28 mouse cellular contexts compared by ENCODE assay signal in genomic region chr17:68890672-68891071, GRCm38 (mm10).
"Had no signal": no experiment of that assay in that cellular context is flagged by ENCODE, and none has a peak within 500 bp of the region (broad histone marks: within the 10 kb centered on the region; RNA-seq: fewer than 3 reads in every experiment).

No protein-coding gene starts in this region.

- H3K27ac ChIP-seq: embryonic facial prominence, embryonic 10.5 days; embryonic facial prominence, embryonic 12.5 days; embryonic facial prominence, embryonic 13.5 days; embryonic facial prominence, embryonic 15.5 days; forebrain, embryonic 10.5 days; forebrain, embryonic 12.5 days; forebrain, embryonic 13.5 days; forebrain, embryonic 15.5 days; gastrocnemius, adult 2 months; heart, adult 2 months had no signal

- H3K36me3 ChIP-seq: embryonic facial prominence, embryonic 10.5 days; embryonic facial prominence, embryonic 12.5 days; embryonic facial prominence, embryonic 13.5 days; embryonic facial prominence, embryonic 15.5 days; forebrain, embryonic 10.5 days; forebrain, embryonic 12.5 days; forebrain, embryonic 15.5 days had no signal

- H3K4me2 ChIP-seq: embryonic facial prominence, embryonic 12.5 days; embryonic facial prominence, embryonic 13.5 days; embryonic facial prominence, embryonic 15.5 days; forebrain, embryonic 12.5 days; forebrain, embryonic 13.5 days; forebrain, embryonic 15.5 days had no signal

- H3K9me3 ChIP-seq: embryonic facial prominence, embryonic 10.5 days; embryonic facial prominence, embryonic 12.5 days; embryonic facial prominence, embryonic 13.5 days; embryonic facial prominence, embryonic 15.5 days; forebrain, embryonic 10.5 days; forebrain, embryonic 12.5 days; forebrain, embryonic 13.5 days; forebrain, embryonic 15.5 days had no signal

- H3K27me3 ChIP-seq: embryonic facial prominence, embryonic 12.5 days; embryonic facial prominence, embryonic 13.5 days; embryonic facial prominence, embryonic 15.5 days; forebrain, embryonic 12.5 days; forebrain, embryonic 13.5 days; forebrain, embryonic 15.5 days had no signal

- H3K4me3 ChIP-seq: embryonic facial prominence, embryonic 10.5 days; embryonic facial prominence, embryonic 12.5 days; embryonic facial prominence, embryonic 13.5 days; embryonic facial prominence, embryonic 15.5 days; erythroblast, embryonic 14.5 days; forebrain, embryonic 10.5 days; forebrain, embryonic 12.5 days; forebrain, embryonic 13.5 days; forebrain, embryonic 15.5 days; gastrocnemius, adult 2 months; heart, adult 2 months had no signal

- H3K9ac ChIP-seq: embryonic facial prominence, embryonic 12.5 days; embryonic facial prominence, embryonic 13.5 days; embryonic facial prominence, embryonic 15.5 days; forebrain, embryonic 12.5 days; forebrain, embryonic 13.5 days; forebrain, embryonic 15.5 days; forebrain, postnatal 0 days had no signal

- DNase-seq: cerebellum, adult 8-10 months; cerebellum, adult 9-10 months; cerebellum, adult 9-11 months; cerebellum, postnatal 10 days; cerebellum, postnatal 14 days; cerebellum, postnatal 25 days; cerebellum, postnatal 36 days; embryo, embryonic 11 days; forebrain, postnatal 0 days; gastrocnemius, adult 2 months; gastrocnemius, postnatal 10 days; gastrocnemius, postnatal 14 days; gastrocnemius, postnatal 25 days; gastrocnemius, postnatal 36 days; heart, adult 11 months; heart, adult 18-20 months; heart, adult 2 months had no signal

- ATAC-seq: forebrain, embryonic 13.5 days; forebrain, embryonic 14.5 days; forebrain, embryonic 15.5 days; forebrain, embryonic 16.5 days; forebrain, postnatal 0 days had no signal

- H3K4me1 ChIP-seq: embryonic facial prominence, embryonic 10.5 days; embryonic facial prominence, embryonic 12.5 days; embryonic facial prominence, embryonic 13.5 days; embryonic facial prominence, embryonic 15.5 days; forebrain, embryonic 10.5 days; forebrain, embryonic 12.5 days; forebrain, embryonic 13.5 days; forebrain, embryonic 15.5 days had no signal
